Mouse (Mus musculus) midbrain, postnatal 0 days (tissue): Measurements from ENCODE around the gene Gse1. TPM values are rescaled to one million over a fixed set of nuclear protein-coding genes. Genes with fewer than 3 reads are reported as not detected.
A peak's percentile ranks its signal among the peaks of the same experiment; 100 is the strongest.

Experiments
- ATAC-seq: fragments of 200-750 bp; cut with Nextera tagmentation; 2 replicates; pipeline ENCODE4 v1.8.0; 2017; ENCODE audit warnings: moderate number of reproducible peaks, mild to moderate bottlenecking, moderate TSS enrichment, moderate library complexity; ENCODE audit not compliant: low FRiP score
- DNase-seq: peaks from one replicate; pipeline ENCODE4 v3.0.0-alpha.2; 2015; ENCODE audit warnings: low spot score
- H3K27ac ChIP-seq: fragments of 300-500 bp; sonication (generic); 2 replicates; pipeline ENCODE4 v1.5.1; 2014; ENCODE audit warnings: low read depth, mild to moderate bottlenecking, low read length, mixed read lengths
- H3K27me3 ChIP-seq: fragments of 300-500 bp; sonication (generic); 2 replicates; pipeline ENCODE4 v1.6.1; 2014; ENCODE audit warnings: low read length, control low read depth, mixed read lengths; ENCODE audit not compliant: insufficient read depth
- H3K36me3 ChIP-seq: fragments of 300-500 bp; sonication (generic); 2 replicates; pipeline ENCODE4 v1.6.1; 2014; ENCODE audit warnings: low read length, control low read depth, mixed read lengths; ENCODE audit not compliant: insufficient read depth
- H3K4me1 ChIP-seq: fragments of 300-500 bp; sonication (generic); 2 replicates; pipeline ENCODE4 v1.6.1; 2014; ENCODE audit warnings: mild to moderate bottlenecking, control low read depth, antibody characterized with exemption, low read length, mixed read lengths; ENCODE audit not compliant: insufficient read depth
- H3K4me2 ChIP-seq: fragments of 300-500 bp; sonication (generic); 2 replicates; pipeline ENCODE4 v1.6.1; 2014; ENCODE audit warnings: low read depth, mild to moderate bottlenecking, low read length, mixed read lengths; ENCODE audit not compliant: poor library complexity, severe bottlenecking
- H3K4me3 ChIP-seq: fragments of 300-500 bp; sonication (generic); 2 replicates; pipeline ENCODE4 v1.5.1; 2014; ENCODE audit warnings: low read depth, mild to moderate bottlenecking, low read length, moderate library complexity
- H3K9ac ChIP-seq: fragments of 300-500 bp; sonication (generic); replicated peaks from 2 replicates; pipeline ENCODE4 v1.6.1; 2014; ENCODE audit warnings: mild to moderate bottlenecking, low read length, moderate library complexity, mixed read lengths; ENCODE audit not compliant: poor library complexity, severe bottlenecking
- H3K9me3 ChIP-seq: fragments of 300-500 bp; sonication (generic); 2 replicates; pipeline ENCODE4 v1.6.1; 2016; ENCODE audit warnings: low read length, control low read depth
- CTCF ChIP-seq: IDR thresholded peaks from 2 replicates; pipeline ENCODE4 v1.5.1; 2016; ENCODE audit warnings: antibody characterized with exemption, mild to moderate bottlenecking
- WGBS: fragments of 180-500 bp; shearing (Covaris S2); extraction: QIAGEN DNeasy Blood & Tissue Kit; methylation state at CpG from one replicate; pipeline ENCODE4 v1.1.7; 2014; 5-methylcytosine and 5-hydroxymethylcytosine counted together
- polyA plus RNA-seq: library from polyadenylated mRNA; unstranded; fragments of >200 nt; fragmentation: Nextera tagmentation; extraction: Ambion mirVana; gene quantifications from 2 replicates; pipeline ENCODE4 v1.2.1, GENCODE M21; 2015
- total RNA-seq: library from RNA; depleted of rRNA; stranded (reverse); fragments of >200 nt; gene quantifications from 2 replicates; pipeline ENCODE4 v1.2.3, GENCODE M21; 2014

Gene Gse1
- total and polyA plus RNA-seq, 2 experiments from 2014 or later = 12.4 to 51.3 TPM

GRCm38 (mm10) chr8:120317118-120317824, 89.0 kb downstream of the Gse1 start:
- Histone ChIP-seq H3K27me3 (no peaks in the 10 kb centered on the region; the same call in 1 of the 2 replicates), H3K9ac (no peak overlapping the region), H3K4me1 (no peaks in the 10 kb centered on the region), H3K27ac (no peak overlapping the region), H3K4me2 (no peak overlapping the region), H3K36me3 (no peaks in the 10 kb centered on the region), H3K4me3 (no peak overlapping the region), H3K9me3 (no peaks in the 10 kb centered on the region)
- TF ChIP-seq CTCF = no peak
- WGBS = 91% methylated on average over 21 of the region's 21 CpGs
- DNase-seq = no peak
- no peak for ATAC-seq

DNA sequence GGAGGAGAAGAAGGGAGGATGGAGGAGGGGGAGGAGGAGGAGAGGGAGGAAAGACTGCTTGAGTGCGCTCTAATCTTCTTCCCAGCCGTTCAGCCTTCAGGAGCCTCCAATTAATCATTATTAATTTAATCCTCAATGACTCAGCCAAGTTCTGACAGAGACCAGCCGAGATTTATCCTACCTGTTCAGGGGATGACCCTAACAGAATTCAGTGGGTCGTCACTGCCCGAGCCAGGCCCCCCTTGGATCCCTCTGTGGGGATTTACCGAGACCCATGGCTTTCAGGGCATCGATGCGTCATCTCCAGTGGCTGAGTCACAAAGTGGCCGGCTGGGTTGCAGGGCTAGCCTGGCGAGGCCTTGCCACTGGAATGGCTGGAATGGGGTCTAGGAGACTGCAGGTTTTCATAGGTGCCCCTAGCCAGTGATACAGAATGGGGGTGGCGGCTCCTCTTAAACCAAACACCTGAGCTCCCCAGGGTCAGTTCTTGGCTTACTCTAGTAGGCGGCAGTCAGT, 90.3 kb downstream of the Gse1 start:
- peaks cover 9% of the 10 kb centered on the region; the same call in 1 of the 2 replicates for H3K4me1 ChIP-seq
- no peak overlapping the region for H3K4me3 ChIP-seq
- ATAC-seq (no peak), DNase-seq (no peak)
- no peak overlapping the region for H3K27ac ChIP-seq
- H3K4me2 ChIP-seq = no peak overlapping the region
- H3K9ac ChIP-seq = no peak overlapping the region
- H3K9me3 ChIP-seq = no peaks in the 10 kb centered on the region
- no peaks in the 10 kb centered on the region for H3K36me3 ChIP-seq
- TF ChIP-seq CTCF = no peak
- WGBS = 63% methylated on average over 12 of the region's 12 CpGs
- H3K27me3 ChIP-seq = no peaks in the 10 kb centered on the region

GRCm38 (mm10) chr8:120319449-120319848, 91.2 kb downstream of the Gse1 start:
- peak; percentile 99 for TF ChIP-seq CTCF
- ATAC-seq (peak; percentile 50), DNase-seq (peak; percentile 77)
- Histone ChIP-seq H3K4me2 (no peak overlapping the region), H3K9me3 (no peaks in the 10 kb centered on the region), H3K9ac (no peak overlapping the region), H3K27me3 (no peaks in the 10 kb centered on the region), H3K27ac (no peak overlapping the region), H3K4me1 (peaks cover 9% of the 10 kb centered on the region; the same call in 1 of the 2 replicates), H3K4me3 (no peak overlapping the region), H3K36me3 (no peaks in the 10 kb centered on the region)
- 20% methylated on average over 7 of the region's 7 CpGs for WGBS

DNA sequence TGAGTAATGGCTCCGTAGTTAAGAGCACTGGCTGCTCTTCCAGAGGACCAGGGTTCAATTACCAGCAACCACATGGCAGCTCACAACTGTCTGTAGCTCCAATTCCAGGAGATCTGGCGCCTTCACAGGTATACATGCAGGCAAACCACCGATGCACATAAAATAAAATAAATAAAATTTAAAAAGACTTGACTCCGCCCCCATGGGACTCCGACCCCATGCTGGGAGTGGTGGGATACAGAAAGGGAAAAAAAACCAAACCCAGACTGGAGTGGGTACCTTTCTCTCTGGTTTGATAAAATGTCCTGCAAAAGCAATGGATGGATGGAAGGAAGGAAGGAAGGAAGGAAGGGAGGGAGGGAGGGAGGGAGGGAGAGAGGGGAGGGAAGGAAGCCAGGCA, 91.9 kb downstream of the Gse1 start:
- peaks cover 9% of the 10 kb centered on the region; the same call in 1 of the 2 replicates for H3K4me1 ChIP-seq
- H3K27ac ChIP-seq = no peak overlapping the region
- H3K4me2 ChIP-seq = no peak overlapping the region
- ATAC-seq = no peak
- H3K9me3 ChIP-seq = no peaks in the 10 kb centered on the region
- no peaks in the 10 kb centered on the region for H3K36me3 ChIP-seq
- WGBS = 93% methylated on average over 5 of the region's 5 CpGs
- H3K9ac ChIP-seq = no peak overlapping the region
- H3K27me3 ChIP-seq = no peaks in the 10 kb centered on the region
- TF ChIP-seq CTCF = no peak
- no peak for DNase-seq
- H3K4me3 ChIP-seq = no peak overlapping the region

- Histone ChIP-seq H3K4me3 (no peak overlapping the region), H3K36me3 (no peaks in the 10 kb centered on the region), H3K27me3 (no peaks in the 10 kb centered on the region), H3K27ac (no peak overlapping the region), H3K9ac (no peak overlapping the region), H3K9me3 (no peaks in the 10 kb centered on the region), H3K4me1 (peaks cover 9% of the 10 kb centered on the region; the same call in 1 of the 2 replicates), H3K4me2 (no peak overlapping the region)
- no peak for DNase-seq
- 54% methylated on average over 6 of the region's 6 CpGs for WGBS
- ATAC-seq = no peak
- peak; percentile 77 for TF ChIP-seq CTCF
Observed at GRCm38 (mm10) chr8:120321724-120322123, 93.5 kb downstream of the Gse1 start.

DNA sequence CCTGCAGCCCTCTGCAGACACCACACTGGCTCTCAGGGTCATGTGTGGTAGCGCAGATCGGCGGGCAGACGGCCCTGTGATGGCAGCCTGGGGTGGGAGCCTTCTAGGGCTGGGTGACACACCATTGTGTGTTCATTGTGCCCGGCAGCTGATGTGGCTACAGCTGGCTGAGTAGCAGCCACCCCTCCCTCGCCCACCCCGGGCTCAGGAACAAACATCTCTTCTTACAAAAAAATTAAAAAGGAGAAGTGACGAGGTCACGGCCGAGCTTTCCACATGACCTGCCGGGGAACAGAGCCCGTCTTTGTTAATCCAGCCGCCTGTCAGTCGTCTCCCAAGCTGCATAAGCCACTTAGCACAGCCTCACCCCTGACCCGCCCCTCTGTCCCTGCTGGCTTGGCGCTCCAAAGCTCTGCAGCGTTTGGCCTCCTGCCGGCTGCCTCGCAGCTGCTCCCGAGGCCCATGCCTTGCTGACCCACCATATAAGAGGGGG, 94.7 kb downstream of the Gse1 start:
- WGBS = 21% methylated on average over 20 of the region's 20 CpGs
- no peak overlapping the region; the same call in 1 of the 2 replicates for H3K9ac ChIP-seq
- peak; percentile 39; the same call in 1 of the 2 replicates for ATAC-seq

More for the DNA sequence above, 94.7 kb downstream of the Gse1 start:
- H3K9me3 ChIP-seq = no peaks in the 10 kb centered on the region
- H3K27me3 ChIP-seq = no peaks in the 10 kb centered on the region
- TF ChIP-seq CTCF = peak; percentile 15; the same call in 1 of the 2 replicates
- DNase-seq = peak; percentile 84
- no peaks in the 10 kb centered on the region for H3K36me3 ChIP-seq
- no peak overlapping the region for H3K4me2 ChIP-seq
- H3K27ac ChIP-seq = no peak overlapping the region
- H3K4me1 ChIP-seq = peaks cover 9% of the 10 kb centered on the region; the same call in 1 of the 2 replicates
- no peak overlapping the region for H3K4me3 ChIP-seq
